Mouse (Mus musculus): ENCODE results near the gene Fabp1. TPM values are rescaled to one million over a fixed set of nuclear protein-coding genes. Genes with fewer than 3 reads are reported as not detected.

The Fabp1 gene
- polyA plus RNA-seq, 1 experiment from 2014 or later: 117 TPM

DNA sequence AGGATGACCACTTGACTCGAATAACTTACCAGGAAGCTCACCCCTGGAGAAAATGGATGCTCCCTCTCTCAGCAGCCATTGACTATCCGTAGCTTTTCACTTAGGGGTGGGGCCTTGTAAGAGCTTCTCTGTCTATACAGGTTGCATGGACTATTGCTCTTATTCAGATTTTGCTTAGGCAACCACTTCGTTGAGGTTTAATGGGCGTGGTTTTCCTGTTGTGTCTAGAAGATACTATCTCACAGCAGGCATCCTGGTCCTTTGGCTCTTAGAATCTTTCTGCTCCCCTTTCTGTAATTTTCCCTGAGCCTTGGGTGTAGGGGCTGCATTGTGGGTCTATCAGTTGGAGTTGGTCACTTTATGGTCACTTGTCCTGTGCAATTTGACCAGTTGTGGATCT lies 21.9 kb downstream of the Fabp1 start:
- H3K4me3 ChIP-seq: no peak overlapping the region
- no peaks in the 10 kb centered on the region for H3K27me3 ChIP-seq (replicated peaks)
- H3K4me2 ChIP-seq: no peak overlapping the region
- 43% methylated on average over 4 of the region's 4 CpGs for WGBS (ENCODE audit: insufficient replicate concordance)
- no peak for ATAC-seq
- no peak overlapping the region for H3K9ac ChIP-seq
- H3K36me3 ChIP-seq: no peaks in the 10 kb centered on the region
- no peaks in the 10 kb centered on the region for H3K9me3 ChIP-seq (replicated peaks)
- H3K27ac ChIP-seq: no peak overlapping the region
- H3K4me1 ChIP-seq: no peaks in the 10 kb centered on the region

- Histone ChIP-seq H3K27me3 (replicated peaks) (no peaks in the 10 kb centered on the region), H3K27ac (no peak overlapping the region), H3K9ac (no peak overlapping the region), H3K4me3 (no peak overlapping the region), H3K4me1 (no peaks in the 10 kb centered on the region), H3K4me2 (no peak overlapping the region), H3K36me3 (no peaks in the 10 kb centered on the region), H3K9me3 (replicated peaks) (no peaks in the 10 kb centered on the region)
- 49% methylated on average over 3 of the region's 3 CpGs for WGBS (ENCODE audit: insufficient replicate concordance)
- ATAC-seq: no peak
Measured at GRCm38 (mm10) chr6:71224184-71224943, 24.7 kb downstream of the Fabp1 start.

DNA sequence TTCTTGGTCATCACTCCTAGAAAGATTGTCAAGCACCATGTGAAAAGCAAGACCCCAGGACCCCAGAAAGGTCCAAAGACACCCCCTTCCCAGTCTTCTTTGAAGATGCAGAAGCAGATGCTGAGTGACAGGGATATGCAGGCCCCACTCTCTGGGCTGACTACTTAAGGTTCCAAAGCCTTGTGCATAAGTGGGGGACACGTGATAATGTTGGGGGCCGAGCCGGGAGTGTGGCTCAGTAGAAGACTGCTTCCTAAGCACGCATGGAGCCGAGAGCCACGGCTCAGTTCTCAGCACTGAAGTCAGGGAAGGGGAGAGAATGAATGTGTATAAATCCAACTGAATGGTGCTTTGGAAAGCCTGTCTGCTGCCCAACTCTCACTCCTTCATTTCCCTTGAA lies 26.9 kb downstream of the Fabp1 start:
- Histone ChIP-seq H3K4me3 (no peak overlapping the region), H3K9me3 (replicated peaks) (no peaks in the 10 kb centered on the region), H3K27me3 (replicated peaks) (no peaks in the 10 kb centered on the region), H3K36me3 (no peaks in the 10 kb centered on the region), H3K27ac (no peak overlapping the region), H3K4me2 (no peak overlapping the region), H3K9ac (no peak overlapping the region), H3K4me1 (no peaks in the 10 kb centered on the region)
- 46% methylated on average over 6 of the region's 6 CpGs for WGBS (ENCODE audit: insufficient replicate concordance)
- no peak for ATAC-seq

- H3K9ac ChIP-seq: no peak overlapping the region
- no peak for ATAC-seq
- H3K4me2 ChIP-seq: no peak overlapping the region
- H3K27me3 ChIP-seq (replicated peaks): no peaks in the 10 kb centered on the region
- no peak overlapping the region for H3K4me3 ChIP-seq
- H3K4me1 ChIP-seq: no peaks in the 10 kb centered on the region
- WGBS (ENCODE audit: insufficient replicate concordance): 27% methylated on average over 7 of the region's 7 CpGs
- H3K27ac ChIP-seq: no peak overlapping the region
- no peaks in the 10 kb centered on the region for H3K36me3 ChIP-seq
- no peaks in the 10 kb centered on the region for H3K9me3 ChIP-seq (replicated peaks)
Measured at GRCm38 (mm10) chr6:71227157-71227770, 27.6 kb downstream of the Fabp1 start.

GRCm38 (mm10) chr6:71235121-71235520 lies 35.5 kb downstream of the Fabp1 start:
- H3K9ac ChIP-seq: no peak overlapping the region
- 48% methylated on average over 13 of the region's 13 CpGs for WGBS (ENCODE audit: insufficient replicate concordance)
- ATAC-seq: no peak; the same call in 1 of the 2 replicates
- H3K27me3 ChIP-seq (replicated peaks): no peaks in the 10 kb centered on the region
- no peak overlapping the region for H3K4me3 ChIP-seq
- no peak overlapping the region for H3K4me2 ChIP-seq
- H3K9me3 ChIP-seq (replicated peaks): no peaks in the 10 kb centered on the region
- peak overlapping the region; percentile 24; the same call in 1 of the 2 replicates for H3K27ac ChIP-seq
- no peaks in the 10 kb centered on the region for H3K36me3 ChIP-seq
- no peaks in the 10 kb centered on the region for H3K4me1 ChIP-seq

DNA sequence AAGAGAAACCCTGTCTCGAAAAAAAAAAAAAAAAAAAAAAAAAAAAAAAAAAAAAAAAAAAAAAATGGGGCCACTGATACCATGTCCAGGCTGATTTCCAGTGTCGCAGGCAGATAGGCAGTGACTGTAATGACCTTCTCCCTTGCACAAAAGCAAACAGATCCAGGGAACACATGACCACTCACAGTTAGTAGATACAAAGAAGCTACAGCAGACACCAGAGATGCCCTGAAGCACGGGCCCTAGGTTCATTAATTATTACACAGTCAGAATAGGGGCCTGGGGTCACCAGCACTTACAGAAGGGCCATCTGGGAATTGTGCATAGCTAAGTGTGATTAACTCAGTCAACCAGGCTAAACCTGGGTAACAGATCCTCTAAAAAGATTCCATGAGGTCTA lies 36.3 kb downstream of the Fabp1 start:
- peak; percentile 54; the same call in 1 of the 2 replicates for ATAC-seq
- Histone ChIP-seq H3K9me3 (replicated peaks) (no peaks in the 10 kb centered on the region), H3K27me3 (replicated peaks) (no peaks in the 10 kb centered on the region), H3K4me3 (no peak overlapping the region), H3K4me1 (no peaks in the 10 kb centered on the region), H3K4me2 (no peak overlapping the region), H3K9ac (no peak overlapping the region), H3K36me3 (no peaks in the 10 kb centered on the region), H3K27ac (peak overlapping the region; percentile 67)
- 47% methylated on average over 3 of the region's 3 CpGs for WGBS (ENCODE audit: insufficient replicate concordance)

GRCm38 (mm10) chr6:71236506-71236905 lies 36.9 kb downstream of the Fabp1 start:
- no peaks in the 10 kb centered on the region for H3K4me1 ChIP-seq
- H3K9me3 ChIP-seq (replicated peaks): no peaks in the 10 kb centered on the region
- H3K27ac ChIP-seq: peak overlapping the region; percentile 67
- peak; percentile 40 for ATAC-seq
- H3K9ac ChIP-seq: no peak overlapping the region
- H3K4me3 ChIP-seq: no peak overlapping the region
- no peaks in the 10 kb centered on the region for H3K36me3 ChIP-seq
- WGBS (ENCODE audit: insufficient replicate concordance): 52% methylated on average over 6 of the region's 6 CpGs
- no peak overlapping the region for H3K4me2 ChIP-seq
- H3K27me3 ChIP-seq (replicated peaks): no peaks in the 10 kb centered on the region

DNA sequence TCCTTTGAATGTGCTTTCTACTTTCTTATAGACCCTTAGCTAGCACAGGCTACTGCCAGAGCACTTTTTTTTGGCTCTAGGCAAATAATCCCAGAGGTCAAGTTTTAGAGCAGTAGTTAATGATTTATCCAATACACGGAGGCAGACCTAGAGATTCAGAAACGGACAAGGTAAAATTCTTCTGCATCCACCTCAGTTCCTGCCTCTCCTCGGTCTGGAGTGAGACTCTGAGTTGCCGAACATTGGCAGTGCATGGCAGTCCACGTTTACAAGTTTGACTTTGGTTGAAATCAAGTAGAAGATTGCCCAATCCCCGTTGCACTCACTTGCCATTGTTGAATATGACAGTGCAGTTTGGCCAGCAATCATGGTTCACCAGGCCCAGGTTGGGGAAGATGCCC lies 37.4 kb downstream of the Fabp1 start:
- Histone ChIP-seq H3K4me2 (no peak overlapping the region), H3K9ac (no peak overlapping the region), H3K4me3 (no peak overlapping the region), H3K27ac (peak overlapping the region; percentile 67; the same call in 1 of the 2 replicates), H3K36me3 (no peaks in the 10 kb centered on the region), H3K9me3 (replicated peaks) (no peaks in the 10 kb centered on the region), H3K4me1 (no peaks in the 10 kb centered on the region), H3K27me3 (replicated peaks) (no peaks in the 10 kb centered on the region)
- no peak for ATAC-seq
- WGBS (ENCODE audit: insufficient replicate concordance): 62% methylated on average over 6 of the region's 6 CpGs

- H3K4me1 ChIP-seq: no peaks in the 10 kb centered on the region
- ATAC-seq: no peak
- no peak overlapping the region for H3K27ac ChIP-seq
- WGBS (ENCODE audit: insufficient replicate concordance): 82% methylated on average over 26 of the region's 26 CpGs
- H3K4me2 ChIP-seq: no peak overlapping the region
- H3K9me3 ChIP-seq (replicated peaks): no peaks in the 10 kb centered on the region
- no peaks in the 10 kb centered on the region for H3K27me3 ChIP-seq (replicated peaks)
- no peak overlapping the region for H3K4me3 ChIP-seq
- H3K9ac ChIP-seq: no peak overlapping the region
- H3K36me3 ChIP-seq: no peaks in the 10 kb centered on the region
Measured at GRCm38 (mm10) chr6:71239069-71239750, 39.6 kb downstream of the Fabp1 start.

- 80% methylated on average over 7 of the region's 7 CpGs for WGBS (ENCODE audit: insufficient replicate concordance)
Measured at GRCm38 (mm10) chr6:71240831-71241230, 41.2 kb downstream of the Fabp1 start.

GRCm38 (mm10) chr6:71242811-71243210 lies 43.2 kb downstream of the Fabp1 start:
- H3K27me3 ChIP-seq (replicated peaks): no peaks in the 10 kb centered on the region
- no peak overlapping the region for H3K9ac ChIP-seq
- no peak overlapping the region for H3K27ac ChIP-seq
- H3K4me2 ChIP-seq: no peak overlapping the region
- no peaks in the 10 kb centered on the region for H3K9me3 ChIP-seq (replicated peaks)
- no peak overlapping the region for H3K4me3 ChIP-seq
- WGBS (ENCODE audit: insufficient replicate concordance): 64% methylated on average over 1 of the region's 1 CpGs
- H3K4me1 ChIP-seq: no peaks in the 10 kb centered on the region
- no peaks in the 10 kb centered on the region for H3K36me3 ChIP-seq
- ATAC-seq: no peak

More at GRCm38 (mm10) chr6:71240831-71241230, 41.2 kb downstream of the Fabp1 start:
- Histone ChIP-seq H3K9me3 (replicated peaks) (no peaks in the 10 kb centered on the region), H3K27me3 (replicated peaks) (no peaks in the 10 kb centered on the region), H3K4me2 (no peak overlapping the region), H3K4me3 (no peak overlapping the region), H3K36me3 (no peaks in the 10 kb centered on the region), H3K27ac (no peak overlapping the region), H3K9ac (no peak overlapping the region), H3K4me1 (no peaks in the 10 kb centered on the region)
- no peak for ATAC-seq

DNA sequence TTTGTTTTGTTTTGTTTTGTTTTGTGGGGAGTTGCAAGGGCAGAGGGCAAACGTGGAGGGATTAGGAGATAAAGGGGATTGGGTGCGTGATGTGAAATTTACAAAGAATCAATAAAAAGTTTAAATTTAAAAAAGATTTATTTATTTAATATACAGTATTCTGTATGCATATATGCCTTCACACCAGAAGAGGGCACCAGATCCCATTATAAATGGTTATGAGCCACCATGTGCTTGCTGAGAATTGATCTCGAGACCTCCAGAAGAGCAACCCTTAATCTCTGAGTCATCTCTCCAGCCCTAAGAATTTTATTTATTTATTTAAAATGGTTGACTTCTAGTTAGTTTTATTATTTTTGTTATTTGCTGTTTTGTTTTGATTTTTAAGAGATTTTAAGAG lies 43.6 kb downstream of the Fabp1 start:
- Histone ChIP-seq H3K9ac (no peak overlapping the region), H3K4me1 (no peaks in the 10 kb centered on the region), H3K4me3 (no peak overlapping the region), H3K36me3 (no peaks in the 10 kb centered on the region), H3K4me2 (no peak overlapping the region), H3K9me3 (replicated peaks) (no peaks in the 10 kb centered on the region), H3K27ac (no peak overlapping the region), H3K27me3 (replicated peaks) (no peaks in the 10 kb centered on the region)
- 69% methylated on average over 3 of the region's 3 CpGs for WGBS (ENCODE audit: insufficient replicate concordance)
- no peak for ATAC-seq

All from liver, embryonic 12.5 days (tissue).